Mouse (Mus musculus) lung, postnatal 0 days (tissue): ENCODE data around the gene Gpr183. TPM values are rescaled to one million over a fixed set of nuclear protein-coding genes. Genes with fewer than 3 reads are reported as not detected.

Experiments
- ATAC-seq: fragments of 200-750 bp; cut with Nextera tagmentation; 2 replicates; pipeline ENCODE4 v1.8.0; 2017; ENCODE audit warnings: moderate library complexity
- DNase-seq: peaks from one replicate; pipeline ENCODE4 v3.0.0-alpha.2; 2016; ENCODE audit warnings: low spot score
- H3K27ac ChIP-seq: fragments of 300-500 bp; sonication (generic); 2 replicates; pipeline ENCODE4 v1.5.1; 2014; ENCODE audit warnings: antibody characterized with exemption, mild to moderate bottlenecking, low read length, mixed read lengths
- H3K27me3 ChIP-seq: fragments of 300-500 bp; sonication (generic); replicated peaks from 2 replicates; pipeline ENCODE4 v1.6.1; 2014; ENCODE audit warnings: low read length, mixed read lengths; ENCODE audit not compliant: insufficient read depth
- H3K36me3 ChIP-seq: fragments of 300-500 bp; sonication (generic); 2 replicates; pipeline ENCODE4 v1.6.1; 2014; ENCODE audit warnings: low read length, mixed read lengths; ENCODE audit not compliant: insufficient read depth
- H3K4me1 ChIP-seq: fragments of 300-500 bp; sonication (generic); 2 replicates; pipeline ENCODE4 v1.6.1; 2014; ENCODE audit warnings: antibody characterized with exemption, low read depth, low read length, mixed read lengths; ENCODE audit not compliant: insufficient read depth
- H3K4me2 ChIP-seq: fragments of 300-500 bp; sonication (generic); replicated peaks from 2 replicates; pipeline ENCODE4 v1.6.1; 2014; ENCODE audit warnings: low read depth, mild to moderate bottlenecking, low read length, moderate library complexity, mixed read lengths
- H3K4me3 ChIP-seq: fragments of 300-500 bp; sonication (generic); 2 replicates; pipeline ENCODE4 v1.5.1; 2014; ENCODE audit warnings: low read depth, low read length
- H3K9ac ChIP-seq: fragments of 300-500 bp; sonication (generic); replicated peaks from 2 replicates; pipeline ENCODE4 v1.6.1; 2014; ENCODE audit warnings: low read depth, mild to moderate bottlenecking
- H3K9me3 ChIP-seq: fragments of 300-500 bp; sonication (generic); 2 replicates; pipeline ENCODE4 v1.6.1; 2016; ENCODE audit warnings: low read length, mixed read lengths
- CTCF ChIP-seq: IDR thresholded peaks from 2 replicates; pipeline ENCODE4 v1.5.1; 2016; ENCODE audit warnings: antibody characterized with exemption, mild to moderate bottlenecking
- EP300 ChIP-seq: IDR thresholded peaks from 2 replicates; pipeline ENCODE4 v1.6.1; 2016; ENCODE audit warnings: antibody characterized with exemption, mild to moderate bottlenecking, control low read depth
- WGBS: fragments of 180-500 bp; shearing (Covaris S2); extraction: QIAGEN DNeasy Blood & Tissue Kit; methylation state at CpG from one replicate; pipeline ENCODE4 v1.1.7; 2014; 5-methylcytosine and 5-hydroxymethylcytosine counted together
- polyA plus RNA-seq: library from polyadenylated mRNA; unstranded; fragments of >200 nt; fragmentation: Nextera tagmentation; extraction: Ambion mirVana; gene quantifications from 2 replicates; pipeline ENCODE4 v1.2.1, GENCODE M21; 2015

Gene Gpr183
- polyA plus RNA-seq, 1 experiment from 2014 or later: 1.6 TPM

DNA sequence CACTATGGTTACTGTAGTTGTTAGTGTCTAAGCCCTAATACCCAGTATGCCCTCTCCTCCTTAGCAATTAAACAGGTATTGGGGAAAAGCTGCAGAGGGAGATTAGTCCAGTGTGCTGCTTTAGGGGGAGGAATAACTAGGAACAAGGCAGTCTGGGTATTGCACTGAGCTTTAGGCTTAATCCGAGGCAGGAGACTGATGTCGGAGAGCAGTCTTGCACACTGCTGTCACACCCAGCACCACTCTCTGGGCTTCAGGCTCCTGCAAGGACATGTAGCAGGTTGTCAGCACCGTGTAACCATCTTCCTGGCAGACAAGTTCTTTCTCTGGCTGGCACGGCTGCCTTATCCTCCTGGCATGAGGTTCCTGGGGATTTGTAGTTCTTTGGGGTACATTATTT lies 32.8 kb downstream of the Gpr183 start:
- Histone ChIP-seq H3K4me2 (no peak overlapping the region), H3K4me1 (no peaks in the 10 kb centered on the region), H3K9ac (no peak overlapping the region), H3K27ac (no peak overlapping the region), H3K4me3 (no peak overlapping the region), H3K27me3 (no peaks in the 10 kb centered on the region), H3K9me3 (no peaks in the 10 kb centered on the region), H3K36me3 (no peaks in the 10 kb centered on the region)
- DNase-seq: no peak
- ATAC-seq: no peak
- WGBS: 78% methylated on average over 4 of the region's 4 CpGs
- TF ChIP-seq CTCF: no peak
- no peak for TF ChIP-seq EP300

- Histone ChIP-seq H3K9ac (no peak overlapping the region), H3K27ac (no peak overlapping the region), H3K4me1 (no peaks in the 10 kb centered on the region), H3K36me3 (no peaks in the 10 kb centered on the region), H3K27me3 (no peaks in the 10 kb centered on the region), H3K4me3 (no peak overlapping the region), H3K4me2 (no peak overlapping the region), H3K9me3 (no peaks in the 10 kb centered on the region)
- DNase-seq (no peak), ATAC-seq (no peak)
- WGBS: 93% methylated on average over 3 of the region's 3 CpGs
- TF ChIP-seq EP300: no peak
These were observed 33.4 kb downstream of the Gpr183 start for GRCm38 (mm10) chr14:121931594-121931993.

DNA sequence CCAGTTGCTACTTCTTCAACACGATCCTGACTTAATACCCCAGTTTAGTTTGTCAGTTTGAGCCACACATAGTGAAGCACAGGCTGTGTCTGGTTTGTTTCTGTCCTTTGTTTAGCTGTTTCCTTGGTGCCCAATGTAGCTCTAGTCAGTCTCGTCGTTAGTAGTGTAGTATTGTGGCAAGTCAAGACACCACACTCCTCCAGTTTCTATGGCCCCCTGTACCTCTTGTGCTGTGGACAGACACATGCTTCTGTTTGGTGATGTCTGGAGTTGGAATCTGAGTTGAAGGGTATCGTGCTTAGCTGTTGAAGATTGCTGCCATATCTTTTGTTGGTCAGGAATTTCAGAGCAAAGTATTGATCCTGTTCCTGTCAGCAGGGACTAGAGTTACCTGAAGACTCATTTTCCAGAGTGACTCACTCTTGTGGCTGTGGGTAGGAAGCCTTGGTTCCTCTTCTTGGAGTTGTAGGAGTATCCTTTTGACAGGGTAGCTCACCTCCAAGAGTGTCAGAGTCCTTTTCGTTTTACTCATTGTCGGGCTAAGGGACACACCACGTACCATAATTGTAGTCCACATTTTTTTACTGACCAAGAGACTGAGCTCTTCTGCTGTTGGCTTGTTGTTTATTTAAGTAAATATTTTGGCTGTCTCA lies 34.1 kb downstream of the Gpr183 start:
- H3K4me1 ChIP-seq: no peaks in the 10 kb centered on the region
- H3K4me3 ChIP-seq: no peak overlapping the region
- ATAC-seq: peak; percentile 30; the same call in 1 of the 2 replicates
- no peaks in the 10 kb centered on the region for H3K27me3 ChIP-seq
- no peaks in the 10 kb centered on the region for H3K36me3 ChIP-seq
- WGBS: 71% methylated on average over 7 of the region's 7 CpGs
- TF ChIP-seq EP300: no peak
- no peak for TF ChIP-seq CTCF
- no peak overlapping the region for H3K9ac ChIP-seq
- H3K27ac ChIP-seq: no peak overlapping the region
- no peak for DNase-seq
- no peak overlapping the region for H3K4me2 ChIP-seq
- no peaks in the 10 kb centered on the region for H3K9me3 ChIP-seq

GRCm38 (mm10) chr14:121929243-121929951 lies 35.6 kb downstream of the Gpr183 start:
- Histone ChIP-seq H3K27ac (no peak overlapping the region), H3K36me3 (no peaks in the 10 kb centered on the region), H3K27me3 (no peaks in the 10 kb centered on the region), H3K4me1 (no peaks in the 10 kb centered on the region), H3K9ac (no peak overlapping the region), H3K9me3 (no peaks in the 10 kb centered on the region), H3K4me3 (no peak overlapping the region), H3K4me2 (no peak overlapping the region)
- TF ChIP-seq CTCF (no peak), EP300 (peak; percentile 53)
- DNase-seq (peak; percentile 45), ATAC-seq (peak; percentile 12; the same call in 1 of the 2 replicates)
- WGBS: 46% methylated on average over 12 of the region's 12 CpGs

DNA sequence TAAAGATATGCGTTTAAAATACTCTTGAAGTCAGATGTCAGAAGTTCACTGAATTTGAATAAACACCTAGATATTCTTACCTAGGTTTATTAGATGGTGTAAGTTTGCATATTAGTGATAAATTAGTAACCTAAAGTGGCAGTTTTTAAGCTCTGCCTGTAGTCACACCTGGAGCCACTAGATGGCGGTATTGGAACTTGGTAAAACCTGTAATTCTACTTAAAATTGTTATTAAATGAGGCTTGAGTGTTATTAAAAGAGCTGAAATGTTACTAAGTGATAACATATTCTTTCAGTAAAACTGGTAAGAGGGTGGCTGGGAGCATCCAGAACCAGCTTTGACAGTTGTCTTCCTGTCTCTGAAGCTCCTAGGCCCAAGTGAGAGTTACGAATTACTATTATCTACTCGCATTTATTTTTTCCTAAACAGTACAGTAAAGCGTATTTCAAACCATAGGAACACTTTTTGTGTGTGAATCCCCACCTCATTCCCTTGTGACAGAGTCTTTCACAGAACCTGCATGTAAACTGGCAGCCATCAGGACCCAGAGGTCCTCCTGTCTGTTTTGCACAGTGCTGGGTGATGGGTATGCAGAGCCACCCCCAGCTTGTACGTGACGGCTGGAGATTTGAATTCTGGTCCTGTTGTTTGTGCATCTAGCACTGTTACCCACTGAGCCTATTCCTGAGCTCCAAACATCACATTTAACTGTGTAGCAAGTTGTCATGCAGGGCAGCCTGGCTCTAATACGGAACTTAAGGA lies 36.4 kb downstream of the Gpr183 start:
- peak; percentile 83 for DNase-seq
- H3K9me3 ChIP-seq: no peaks in the 10 kb centered on the region

DNA sequence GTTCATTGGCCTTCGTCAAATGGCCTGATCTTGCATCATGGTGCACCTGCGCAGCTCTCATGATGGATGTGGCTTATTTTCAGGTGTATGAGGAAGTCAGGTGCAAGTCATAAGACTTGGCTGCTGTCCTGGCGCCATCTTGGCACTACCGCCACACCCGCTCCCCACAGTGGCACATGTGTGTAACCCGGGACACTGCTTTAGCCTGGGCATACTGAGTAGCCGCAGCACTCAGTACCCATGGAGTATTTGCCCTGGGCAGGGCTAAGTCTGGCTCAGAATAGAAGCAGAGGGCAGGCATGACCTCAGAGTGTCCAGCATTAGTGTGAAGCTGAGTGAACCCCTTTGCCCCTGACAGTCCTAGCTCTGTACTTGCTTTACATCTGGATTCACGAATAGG lies 37.5 kb downstream of the Gpr183 start:
- H3K27ac ChIP-seq: no peak overlapping the region
- no peaks in the 10 kb centered on the region for H3K9me3 ChIP-seq
- H3K9ac ChIP-seq: no peak overlapping the region
- no peak overlapping the region for H3K4me2 ChIP-seq
- no peak for TF ChIP-seq CTCF
- TF ChIP-seq EP300: no peak
- no peak overlapping the region for H3K4me3 ChIP-seq
- WGBS: 94% methylated on average over 8 of the region's 8 CpGs
- H3K4me1 ChIP-seq: no peaks in the 10 kb centered on the region
- ATAC-seq (no peak), DNase-seq (no peak)
- no peaks in the 10 kb centered on the region for H3K27me3 ChIP-seq
- no peaks in the 10 kb centered on the region for H3K36me3 ChIP-seq

More for the DNA sequence above, 36.4 kb downstream of the Gpr183 start:
- Histone ChIP-seq H3K9ac (no peak overlapping the region), H3K4me1 (no peaks in the 10 kb centered on the region), H3K4me2 (no peak overlapping the region), H3K4me3 (no peak overlapping the region), H3K27ac (no peak overlapping the region), H3K27me3 (no peaks in the 10 kb centered on the region), H3K36me3 (no peaks in the 10 kb centered on the region)
- WGBS: 51% methylated on average over 8 of the region's 8 CpGs
- ATAC-seq: no peak
- no peak for TF ChIP-seq EP300
- peak; percentile 79 for TF ChIP-seq CTCF
